Mouse (Mus musculus) testis, adult 2 months (tissue): ENCODE measurements around the gene Dstyk. TPM values are rescaled to one million over a fixed set of nuclear protein-coding genes. Genes with fewer than 3 reads are reported as not detected.
A peak's percentile ranks its signal among the peaks of the same experiment; 100 is the strongest.

Source experiments
- H3K27ac ChIP-seq: fragments of 200-500 bp; 2 replicates; pipeline ENCODE4 v1.5.1; 2012; ENCODE audit warnings: low read depth, low read length; ENCODE audit not compliant: control insufficient read depth, insufficient read depth
- H3K27me3 ChIP-seq: fragments of 200-500 bp; 2 replicates; pipeline ENCODE4 v1.6.1; 2012; ENCODE audit warnings: mild to moderate bottlenecking, low read length, moderate library complexity; ENCODE audit not compliant: control insufficient read depth, insufficient read depth
- H3K36me3 ChIP-seq: fragments of 200-500 bp; 2 replicates; pipeline ENCODE4 v1.6.1; 2012; ENCODE audit warnings: mild to moderate bottlenecking, low read length; ENCODE audit not compliant: control insufficient read depth, insufficient read depth
- H3K4me1 ChIP-seq: fragments of 200-500 bp; 2 replicates; pipeline ENCODE4 v1.6.1; 2012; ENCODE audit warnings: low read length; ENCODE audit not compliant: control insufficient read depth, insufficient read depth
- H3K4me3 ChIP-seq: fragments of 200-500 bp; 2 replicates; pipeline ENCODE4 v1.5.1; 2012; ENCODE audit warnings: low read depth, mild to moderate bottlenecking, low read length, moderate library complexity, mixed read lengths; ENCODE audit not compliant: control insufficient read depth
- CTCF ChIP-seq: fragments of 200-500 bp; IDR thresholded peaks from 2 replicates; pipeline ENCODE4 v1.5.1; 2012; ENCODE audit warnings: low read depth, mild to moderate bottlenecking, inconsistent platforms, low read length, moderate library complexity; ENCODE audit not compliant: control insufficient read depth, insufficient read depth, insufficient replicate concordance
- POLR2A ChIP-seq: fragments of 200-500 bp; IDR thresholded peaks from 2 replicates; pipeline ENCODE4 v1.6.1; 2012; ENCODE audit warnings: low read depth, mild to moderate bottlenecking, inconsistent platforms, low read length, moderate library complexity; ENCODE audit not compliant: control insufficient read depth
- polyA plus RNA-seq: library from polyadenylated mRNA; depleted of rRNA; stranded (reverse); fragments of >200 nt; gene quantifications from 2 replicates; pipeline ENCODE4 v1.2.3, GENCODE M21; 2012

Dstyk gene
- polyA plus RNA-seq, 1 experiment, result 3.7 TPM

GRCm38 (mm10) chr1:132483759-132484158, 66.4 kb downstream of the Dstyk start:
- Histone ChIP-seq H3K36me3 (no peaks in the 10 kb centered on the region), H3K27ac (no peak overlapping the region), H3K27me3 (no peaks in the 10 kb centered on the region), H3K4me1 (no peaks in the 10 kb centered on the region), H3K4me3 (no peak overlapping the region)
- TF ChIP-seq CTCF (no peak), POLR2A (no peak)

- Histone ChIP-seq H3K4me3 (no peak overlapping the region), H3K4me1 (no peaks in the 10 kb centered on the region), H3K27me3 (no peaks in the 10 kb centered on the region), H3K36me3 (peaks cover 5% of the 10 kb centered on the region), H3K27ac (no peak overlapping the region)
- TF ChIP-seq CTCF (no peak), POLR2A (no peak)
Observed at GRCm38 (mm10) chr1:132500535-132500934, 83.2 kb downstream of the Dstyk start.

GRCm38 (mm10) chr1:132505155-132505554, 87.8 kb downstream of the Dstyk start:
- Histone ChIP-seq H3K4me3 (no peak overlapping the region), H3K27ac (no peak overlapping the region), H3K4me1 (no peaks in the 10 kb centered on the region), H3K27me3 (no peaks in the 10 kb centered on the region), H3K36me3 (peaks cover 1% of the 10 kb centered on the region)
- no peak for TF ChIP-seq POLR2A
- no peak for TF ChIP-seq CTCF

- Histone ChIP-seq H3K4me1 (no peaks in the 10 kb centered on the region), H3K36me3 (peaks cover 1% of the 10 kb centered on the region), H3K27me3 (no peaks in the 10 kb centered on the region), H3K4me3 (peak within 1 kb of the TSS; percentile 79), H3K27ac (peak within 1 kb of the TSS; percentile 36)
- TF ChIP-seq POLR2A, result peak; percentile 82; the same call in 1 of the 2 replicates
- no peak for TF ChIP-seq CTCF
Observed at GRCm38 (mm10) chr1:132506058-132506457, 88.7 kb downstream of the Dstyk start, which contains the start of gene Tmem81. TSS of gene Tmem81 (plus strand) at chr1:132506230.

GRCm38 (mm10) chr1:132506656-132507055, 89.3 kb downstream of the Dstyk start:
- peak overlapping the region; percentile 79 for H3K4me3 ChIP-seq
- H3K27me3 ChIP-seq, result no peaks in the 10 kb centered on the region
- peak overlapping the region; percentile 36 for H3K27ac ChIP-seq
- peaks cover 1% of the 10 kb centered on the region for H3K36me3 ChIP-seq
- no peak for TF ChIP-seq POLR2A
- TF ChIP-seq CTCF, result no peak
- no peaks in the 10 kb centered on the region for H3K4me1 ChIP-seq

- Histone ChIP-seq H3K4me3 (no peak overlapping the region), H3K4me1 (no peaks in the 10 kb centered on the region), H3K27me3 (no peaks in the 10 kb centered on the region), H3K27ac (no peak overlapping the region), H3K36me3 (peaks cover 1% of the 10 kb centered on the region; the same call in 1 of the 2 replicates)
- no peak for TF ChIP-seq CTCF
- TF ChIP-seq POLR2A, result no peak
Observed at GRCm38 (mm10) chr1:132509771-132510170, 92.4 kb downstream of the Dstyk start.

GRCm38 (mm10) chr1:132511521-132511920, 94.2 kb downstream of the Dstyk start:
- no peaks in the 10 kb centered on the region for H3K4me1 ChIP-seq
- TF ChIP-seq POLR2A (no peak), CTCF (no peak)
- H3K27me3 ChIP-seq, result no peaks in the 10 kb centered on the region
- H3K4me3 ChIP-seq, result no peak overlapping the region
- peaks cover 1% of the 10 kb centered on the region; the same call in 1 of the 2 replicates for H3K36me3 ChIP-seq
- no peak overlapping the region for H3K27ac ChIP-seq

GRCm38 (mm10) chr1:132512106-132512505, 94.8 kb downstream of the Dstyk start:
- H3K27ac ChIP-seq, result no peak overlapping the region
- no peak overlapping the region for H3K4me3 ChIP-seq
- no peak for TF ChIP-seq CTCF
- TF ChIP-seq POLR2A, result no peak

More at GRCm38 (mm10) chr1:132512106-132512505, 94.8 kb downstream of the Dstyk start:
- Histone ChIP-seq H3K27me3 (no peaks in the 10 kb centered on the region), H3K36me3 (no peaks in the 10 kb centered on the region), H3K4me1 (no peaks in the 10 kb centered on the region)
